Mouse (Mus musculus) G1E-ER4 (cell line): ENCODE data around the gene Cdca3. TPM values are rescaled to one million over a fixed set of nuclear protein-coding genes. Genes with fewer than 3 reads are reported as not detected.

Experiments
- GATA1 ChIP-seq: IDR thresholded peaks from one replicate; pipeline ENCODE4 v1.8.0; 2012; ENCODE audit warnings: low read length, inconsistent platforms
- polyA plus RNA-seq: library from polyadenylated mRNA; stranded (reverse); fragments of >175 nt; gene quantifications from 2 replicates; pipeline ENCODE4 v1.2.3, GENCODE M21; 2012

Cdca3 gene
- polyA plus RNA-seq, 1 experiment: 82.9 TPM

GRCm38 (mm10) chr6:124807366-124807765, 22.0 kb upstream of the Cdca3 start:
- TF ChIP-seq GATA1: no peak

DNA sequence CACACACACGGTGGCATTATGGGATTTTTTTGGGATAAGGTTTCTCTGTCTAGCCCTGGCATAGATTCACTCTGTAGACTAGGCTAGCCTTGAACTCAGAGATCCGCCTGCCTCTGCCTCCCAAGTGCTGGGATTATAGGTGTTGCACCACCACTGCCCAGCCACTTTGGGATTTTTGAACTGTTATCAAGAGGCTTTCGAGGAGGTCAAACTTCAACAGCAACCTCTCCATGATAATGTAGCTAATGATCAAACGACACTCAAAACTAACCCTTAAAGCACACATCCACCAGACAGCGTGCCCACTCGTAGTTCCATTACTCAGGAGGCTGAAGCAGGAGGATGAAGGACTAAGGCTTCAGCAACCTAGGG, 21.4 kb upstream of the Cdca3 start:
- TF ChIP-seq GATA1: no peak

- no peak for TF ChIP-seq GATA1
Observed at GRCm38 (mm10) chr6:124808358-124809012, 20.9 kb upstream of the Cdca3 start, which contains the start of gene Spsb2. Gene Spsb2 (plus strand): TSS chr6:124808661.

GRCm38 (mm10) chr6:124809052-124809774, 20.1 kb upstream of the Cdca3 start:
- no peak for TF ChIP-seq GATA1

GRCm38 (mm10) chr6:124809775-124810538, 19.4 kb upstream of the Cdca3 start:
- no peak for TF ChIP-seq GATA1

DNA sequence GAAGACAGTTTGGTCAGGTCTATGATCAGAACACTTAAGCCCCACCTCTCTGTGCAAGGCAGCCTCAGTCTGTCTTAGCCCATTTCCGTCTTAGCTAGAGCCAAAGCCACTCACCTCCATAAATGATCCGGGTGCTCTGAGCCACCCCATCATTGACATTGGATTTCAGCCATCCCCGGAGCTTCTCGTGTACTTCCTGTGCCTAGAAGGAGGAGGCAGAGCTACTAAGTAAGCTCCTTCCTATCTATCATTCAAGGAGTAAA, 18.0 kb upstream of the Cdca3 start:
- TF ChIP-seq GATA1: no peak

DNA sequence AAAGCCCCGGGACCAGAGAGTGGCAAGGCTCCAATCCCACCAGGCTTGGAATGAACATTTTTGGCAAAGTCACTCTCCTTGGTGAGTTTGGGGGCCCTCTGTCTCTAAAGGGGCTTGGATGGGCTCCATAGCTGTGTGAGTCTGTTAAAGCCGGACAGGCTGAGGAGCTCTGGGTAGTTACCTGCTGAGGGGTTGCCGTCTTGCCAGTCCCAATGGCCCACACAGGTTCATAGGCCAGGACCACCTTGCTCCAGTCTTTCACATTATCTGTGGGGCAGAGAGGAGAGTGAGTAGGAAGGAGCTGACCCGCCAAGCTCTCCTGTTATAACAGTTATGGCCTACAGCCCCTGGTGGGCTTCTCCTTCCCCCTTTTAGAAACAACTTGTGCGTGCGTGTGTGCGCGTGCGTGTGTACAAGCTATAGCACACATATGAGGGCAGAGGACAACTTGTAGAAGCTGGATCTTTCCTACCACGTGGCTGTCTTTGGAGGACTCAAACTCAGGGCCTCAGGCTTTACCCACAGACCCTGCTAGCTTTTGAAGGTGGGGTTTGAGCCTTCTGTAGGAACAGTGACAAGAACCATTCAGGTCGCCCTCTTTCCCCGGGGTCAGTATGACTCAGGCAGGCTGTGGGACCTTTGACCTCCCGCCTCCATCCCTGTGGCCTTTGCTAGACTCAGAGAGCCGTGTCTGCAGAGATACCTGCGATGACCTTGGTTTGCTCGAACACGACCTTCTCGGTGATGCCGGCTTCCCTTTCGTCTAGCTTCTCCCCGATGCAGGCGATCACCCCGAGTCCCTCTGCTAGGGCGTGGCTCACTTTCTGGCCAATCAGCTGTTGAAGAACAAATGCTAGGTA, 17.4 kb upstream of the Cdca3 start:
- no peak for TF ChIP-seq GATA1

DNA sequence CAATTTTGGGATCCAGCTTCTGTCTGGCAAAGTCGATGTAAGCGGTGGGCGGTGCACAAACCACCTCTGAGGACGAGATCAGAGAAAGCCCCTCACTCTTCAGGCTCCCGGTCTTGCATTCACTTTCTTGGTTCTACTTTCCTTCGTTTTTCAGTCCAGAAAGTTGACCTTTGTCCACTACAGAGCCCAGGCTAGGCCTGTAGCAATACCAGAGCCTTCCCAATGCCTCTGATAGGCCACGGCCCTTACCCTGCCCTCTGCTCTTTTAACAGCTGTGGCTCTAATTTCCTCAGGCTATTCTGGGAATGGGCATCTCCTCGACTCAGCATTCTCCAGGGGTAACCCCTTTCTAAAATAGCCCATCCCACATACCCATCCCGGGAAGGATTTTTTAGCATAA, 16.5 kb upstream of the Cdca3 start:
- no peak for TF ChIP-seq GATA1

DNA sequence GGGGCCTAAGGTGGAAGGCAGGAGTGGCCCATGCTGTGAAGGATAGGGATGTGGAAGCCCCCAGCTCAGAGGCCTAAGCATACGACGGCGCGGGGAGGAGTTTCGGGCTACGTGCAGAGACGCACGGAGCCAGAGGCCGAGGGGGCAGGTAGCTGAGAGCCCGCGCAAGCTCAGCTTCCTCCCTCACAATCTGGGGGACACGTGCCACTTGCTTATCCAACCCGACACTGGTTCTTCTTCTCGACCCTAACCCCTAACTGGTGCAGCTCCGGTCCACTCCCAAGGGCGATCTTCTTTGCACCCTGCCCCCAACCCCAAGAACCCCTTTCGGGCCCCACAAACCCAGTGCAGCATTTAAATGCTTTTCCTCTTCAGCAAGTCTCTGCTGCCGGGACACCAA, 15.9 kb upstream of the Cdca3 start:
- TF ChIP-seq GATA1: no peak

DNA sequence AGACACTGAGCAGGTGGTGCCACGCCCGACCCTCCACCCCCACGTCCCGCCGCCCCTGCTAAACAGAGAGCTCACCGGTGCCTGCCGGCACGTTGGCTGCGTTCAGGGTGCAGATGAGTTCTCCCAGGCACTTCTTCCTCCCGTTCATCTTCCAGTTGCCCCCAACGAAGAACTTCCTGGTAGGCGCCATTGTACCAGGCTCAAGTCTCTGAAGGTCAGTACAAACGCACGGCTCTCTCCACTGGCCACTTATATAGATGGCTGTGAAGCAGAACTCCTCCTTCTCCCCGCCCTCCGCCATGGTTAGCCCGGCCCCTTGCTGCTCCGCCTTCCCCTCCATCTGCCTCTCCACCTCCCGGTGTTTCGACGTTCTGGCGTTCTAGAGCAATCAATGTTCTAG, 15.4 kb upstream of the Cdca3 start, which contains the start of gene Tpi1:
Gene Tpi1 (minus strand): TSS at position 364 of the 400 bp plus-strand sequence.
- no peak for TF ChIP-seq GATA1

DNA sequence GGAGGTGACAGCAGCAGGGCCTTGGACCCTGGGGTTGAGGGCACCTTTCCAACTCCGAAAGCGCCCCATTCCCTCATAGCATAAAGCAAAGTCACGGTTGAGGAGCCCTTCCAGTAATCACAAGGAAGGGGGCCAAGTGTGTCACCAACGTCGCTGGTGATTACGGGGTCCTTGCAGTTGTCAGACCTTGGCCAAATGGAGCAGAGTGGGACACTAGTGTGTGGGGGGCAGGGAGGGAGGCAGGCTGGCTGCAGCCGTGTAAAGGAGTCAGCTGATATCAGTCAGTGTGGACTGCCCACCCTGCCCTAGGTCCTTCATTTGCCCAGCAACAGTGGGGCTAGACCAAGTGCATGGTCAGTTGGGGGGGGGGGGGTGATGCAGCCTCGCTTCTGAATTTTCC, 14.9 kb upstream of the Cdca3 start:
- no peak for TF ChIP-seq GATA1

DNA sequence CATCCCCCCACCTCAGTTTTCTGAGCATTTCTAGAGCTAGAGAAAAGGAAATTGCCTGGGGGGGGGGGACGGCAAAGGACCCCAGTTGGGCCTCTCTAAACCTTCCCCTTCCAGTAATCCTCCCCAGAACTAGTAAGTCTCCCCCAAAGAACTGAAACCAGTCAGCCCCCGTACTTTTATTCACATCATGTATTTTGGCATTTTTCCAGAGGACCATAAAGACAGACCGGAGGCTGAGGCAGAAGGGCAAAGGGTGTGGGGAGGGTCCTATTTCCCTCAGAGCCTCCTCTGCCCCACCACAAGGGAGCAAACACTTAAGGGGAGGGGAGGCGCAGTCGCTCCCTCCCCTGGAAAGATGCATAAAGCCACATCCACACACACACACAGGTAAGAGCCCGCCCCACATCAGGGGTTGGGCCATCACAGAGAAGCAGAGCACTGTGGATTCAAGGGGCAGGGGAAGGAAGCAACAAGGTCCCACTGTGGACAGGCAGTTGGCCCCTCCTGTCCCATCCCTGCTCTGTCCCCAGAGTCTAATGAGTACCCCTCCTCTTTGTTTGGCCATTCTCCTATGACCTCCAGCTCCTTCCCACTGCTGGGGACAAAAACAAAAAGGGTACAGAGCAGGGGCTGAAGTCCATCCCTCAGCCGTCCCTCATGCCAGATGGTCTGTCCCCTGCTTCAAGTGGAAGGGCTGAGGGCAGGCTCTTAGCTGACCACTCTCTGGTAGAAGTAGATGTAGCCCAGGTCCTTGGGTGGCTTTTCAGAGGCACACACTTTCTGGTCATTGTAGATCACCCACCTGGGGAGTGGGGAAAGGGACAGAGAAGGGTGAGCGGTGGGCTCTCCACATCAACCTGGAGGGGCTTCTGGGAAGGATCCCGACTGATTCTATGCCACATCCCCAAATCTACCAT, 14.2 kb upstream of the Cdca3 start:
- no peak for TF ChIP-seq GATA1

- no peak for TF ChIP-seq GATA1
Observed at GRCm38 (mm10) chr6:124816611-124817010, 12.7 kb upstream of the Cdca3 start.

GRCm38 (mm10) chr6:124817125-124817524, 12.2 kb upstream of the Cdca3 start:
- TF ChIP-seq GATA1: no peak

- no peak for TF ChIP-seq GATA1
Observed at GRCm38 (mm10) chr6:124817563-124817962, 11.8 kb upstream of the Cdca3 start.
